Mouse (Mus musculus) lung, postnatal 0 days (tissue): ENCODE data around the gene Kcna7. TPM values are rescaled to one million over a fixed set of nuclear protein-coding genes. Genes with fewer than 3 reads are reported as not detected.

Source experiments
- ATAC-seq: fragments of 200-750 bp; cut with Nextera tagmentation; 2 replicates; pipeline ENCODE4 v1.8.0; 2017; ENCODE audit warnings: moderate library complexity
- DNase-seq: peaks from one replicate; pipeline ENCODE4 v3.0.0-alpha.2; 2016; ENCODE audit warnings: low spot score
- H3K27ac ChIP-seq: fragments of 300-500 bp; sonication (generic); 2 replicates; pipeline ENCODE4 v1.5.1; 2014; ENCODE audit warnings: antibody characterized with exemption, mild to moderate bottlenecking, low read length, mixed read lengths
- H3K27me3 ChIP-seq: fragments of 300-500 bp; sonication (generic); replicated peaks from 2 replicates; pipeline ENCODE4 v1.6.1; 2014; ENCODE audit warnings: low read length, mixed read lengths; ENCODE audit not compliant: insufficient read depth
- H3K36me3 ChIP-seq: fragments of 300-500 bp; sonication (generic); 2 replicates; pipeline ENCODE4 v1.6.1; 2014; ENCODE audit warnings: low read length, mixed read lengths; ENCODE audit not compliant: insufficient read depth
- H3K4me1 ChIP-seq: fragments of 300-500 bp; sonication (generic); 2 replicates; pipeline ENCODE4 v1.6.1; 2014; ENCODE audit warnings: antibody characterized with exemption, low read depth, low read length, mixed read lengths; ENCODE audit not compliant: insufficient read depth
- H3K4me2 ChIP-seq: fragments of 300-500 bp; sonication (generic); replicated peaks from 2 replicates; pipeline ENCODE4 v1.6.1; 2014; ENCODE audit warnings: low read depth, mild to moderate bottlenecking, low read length, moderate library complexity, mixed read lengths
- H3K4me3 ChIP-seq: fragments of 300-500 bp; sonication (generic); 2 replicates; pipeline ENCODE4 v1.5.1; 2014; ENCODE audit warnings: low read depth, low read length
- H3K9ac ChIP-seq: fragments of 300-500 bp; sonication (generic); replicated peaks from 2 replicates; pipeline ENCODE4 v1.6.1; 2014; ENCODE audit warnings: low read depth, mild to moderate bottlenecking
- H3K9me3 ChIP-seq: fragments of 300-500 bp; sonication (generic); 2 replicates; pipeline ENCODE4 v1.6.1; 2016; ENCODE audit warnings: low read length, mixed read lengths
- CTCF ChIP-seq: IDR thresholded peaks from 2 replicates; pipeline ENCODE4 v1.5.1; 2016; ENCODE audit warnings: antibody characterized with exemption, mild to moderate bottlenecking
- EP300 ChIP-seq: IDR thresholded peaks from 2 replicates; pipeline ENCODE4 v1.6.1; 2016; ENCODE audit warnings: antibody characterized with exemption, mild to moderate bottlenecking, control low read depth
- WGBS: fragments of 180-500 bp; shearing (Covaris S2); extraction: QIAGEN DNeasy Blood & Tissue Kit; methylation state at CpG from one replicate; pipeline ENCODE4 v1.1.7; 2014; 5-methylcytosine and 5-hydroxymethylcytosine counted together
- polyA plus RNA-seq: library from polyadenylated mRNA; unstranded; fragments of >200 nt; fragmentation: Nextera tagmentation; extraction: Ambion mirVana; gene quantifications from 2 replicates; pipeline ENCODE4 v1.2.1, GENCODE M21; 2015

Kcna7 gene
- polyA plus RNA-seq, 1 experiment from 2014 or later, result 0.16 TPM

DNA sequence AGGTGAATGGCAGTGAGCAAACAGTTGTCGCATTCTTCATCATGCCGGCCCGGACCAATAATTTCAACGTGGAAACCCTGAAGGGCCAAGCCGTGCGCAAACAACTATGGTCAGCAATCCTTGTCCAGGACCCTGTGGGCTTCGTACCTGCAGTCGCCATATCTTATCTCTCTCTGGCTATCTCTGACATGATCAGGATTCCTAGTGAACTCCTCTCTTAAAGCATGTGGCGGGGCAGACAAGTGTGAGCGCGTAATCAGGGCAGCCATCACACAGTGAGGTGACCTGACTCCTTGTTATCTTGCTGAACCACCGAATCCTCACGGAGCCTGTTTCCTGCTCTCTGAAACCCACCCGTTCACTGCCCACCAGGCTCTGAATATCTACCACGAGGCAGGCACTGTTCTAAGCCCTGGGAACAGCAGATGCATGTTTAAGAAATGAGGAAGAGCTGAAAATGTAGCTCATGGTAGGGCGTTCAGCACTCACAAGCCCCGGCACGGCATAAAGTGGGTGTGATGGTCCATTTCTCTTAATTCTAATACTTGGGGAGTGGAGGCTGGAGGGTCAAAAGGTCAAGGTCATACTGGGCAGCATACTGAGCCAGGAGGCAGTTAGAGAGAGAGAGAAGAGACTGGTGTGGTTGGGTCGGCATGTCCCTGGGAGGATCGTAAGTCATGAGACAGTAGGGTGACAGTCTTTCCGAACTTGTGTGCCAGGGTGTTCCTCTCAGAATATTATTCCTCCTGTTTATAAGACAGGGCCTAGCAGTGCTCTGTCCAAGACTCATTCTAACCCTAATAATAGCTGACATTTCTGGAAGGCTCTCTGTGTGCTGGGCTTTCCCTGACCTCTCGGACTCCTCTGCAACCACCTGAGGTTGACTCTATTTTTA lies 38.3 kb downstream of the Kcna7 start:
- ATAC-seq (no peak), DNase-seq (no peak)
- Histone ChIP-seq H3K4me3 (no peak overlapping the region), H3K4me1 (no peaks in the 10 kb centered on the region), H3K4me2 (no peak overlapping the region), H3K27me3 (no peaks in the 10 kb centered on the region), H3K36me3 (peaks cover 18% of the 10 kb centered on the region; the same call in 1 of the 2 replicates), H3K9me3 (no peaks in the 10 kb centered on the region), H3K9ac (no peak overlapping the region), H3K27ac (no peak overlapping the region)
- TF ChIP-seq CTCF, result no peak
- TF ChIP-seq EP300, result no peak
- WGBS, result 68% methylated on average over 22 of the region's 22 CpGs

DNA sequence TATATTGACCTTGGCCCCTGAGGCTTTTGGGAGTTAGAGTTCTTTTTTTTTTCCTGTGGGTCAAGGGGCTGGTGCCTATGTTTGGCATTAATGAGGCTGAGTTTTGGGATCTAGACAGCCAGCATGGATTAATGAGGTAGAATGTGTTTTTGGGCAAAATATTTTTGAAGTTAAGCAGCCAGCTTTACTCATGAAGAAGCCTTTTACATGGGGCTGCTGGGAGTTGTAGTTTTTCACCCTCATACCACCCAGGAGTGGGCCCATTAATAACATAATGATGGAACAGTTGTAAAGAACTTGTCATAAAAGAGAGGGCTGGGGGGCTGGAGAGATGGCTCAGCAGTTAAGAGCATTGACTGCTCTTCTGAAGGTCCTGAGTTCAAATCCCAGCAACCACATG lies 41.1 kb downstream of the Kcna7 start:
- DNase-seq, result no peak
- no peaks in the 10 kb centered on the region for H3K27me3 ChIP-seq
- no peak overlapping the region for H3K27ac ChIP-seq
- H3K4me1 ChIP-seq, result no peaks in the 10 kb centered on the region
- no peak overlapping the region for H3K4me3 ChIP-seq
- peaks cover 25% of the 10 kb centered on the region; the same call in 1 of the 2 replicates for H3K36me3 ChIP-seq
- no peaks in the 10 kb centered on the region for H3K9me3 ChIP-seq
- H3K9ac ChIP-seq, result no peak overlapping the region
- TF ChIP-seq EP300 (no peak), CTCF (no peak)
- no peak for ATAC-seq
- H3K4me2 ChIP-seq, result no peak overlapping the region

DNA sequence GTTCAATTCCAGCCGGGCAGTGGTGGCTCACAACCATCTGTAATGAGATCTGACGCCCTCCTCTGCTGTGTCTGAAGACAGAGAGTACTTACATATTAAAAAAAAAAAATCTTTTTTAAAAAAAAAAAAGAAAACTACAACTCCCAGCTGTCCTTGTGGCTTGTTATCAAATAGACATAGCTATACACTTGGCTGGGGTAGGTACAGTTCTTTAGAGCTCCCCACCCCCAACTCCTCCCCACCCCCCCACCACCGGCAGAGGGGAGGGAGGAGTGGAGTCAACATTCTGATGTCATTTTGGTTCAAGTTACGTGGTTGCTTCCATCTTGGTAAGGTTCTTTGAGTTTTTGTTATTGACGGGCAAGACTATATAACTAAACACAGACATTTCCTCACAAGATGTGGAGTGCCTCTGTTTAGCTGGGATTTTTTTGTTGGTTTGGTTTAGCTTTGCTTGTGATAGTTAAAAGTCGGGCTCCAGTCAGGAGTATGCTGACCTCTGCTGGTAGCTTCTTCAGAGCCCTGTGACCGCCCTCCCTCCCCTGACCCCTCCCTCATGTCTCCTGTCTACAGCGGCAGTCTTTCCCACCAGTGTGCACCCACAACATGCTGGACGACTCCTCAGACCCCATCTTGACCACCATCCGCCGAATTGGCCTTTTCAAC lies 42.0 kb downstream of the Kcna7 start:
- ATAC-seq, result peak; percentile 57
- no peak overlapping the region for H3K4me3 ChIP-seq
- peak; percentile 74 for DNase-seq
- no peak overlapping the region for H3K9ac ChIP-seq
- H3K27me3 ChIP-seq, result no peaks in the 10 kb centered on the region
- no peaks in the 10 kb centered on the region for H3K9me3 ChIP-seq
- no peak overlapping the region for H3K27ac ChIP-seq
- no peaks in the 10 kb centered on the region for H3K4me1 ChIP-seq
- WGBS, result 40% methylated on average over 11 of the region's 11 CpGs
- H3K36me3 ChIP-seq, result peaks cover 28% of the 10 kb centered on the region; the same call in 1 of the 2 replicates
- H3K4me2 ChIP-seq, result no peak overlapping the region
- TF ChIP-seq CTCF (peak; percentile 68), EP300 (no peak)

DNA sequence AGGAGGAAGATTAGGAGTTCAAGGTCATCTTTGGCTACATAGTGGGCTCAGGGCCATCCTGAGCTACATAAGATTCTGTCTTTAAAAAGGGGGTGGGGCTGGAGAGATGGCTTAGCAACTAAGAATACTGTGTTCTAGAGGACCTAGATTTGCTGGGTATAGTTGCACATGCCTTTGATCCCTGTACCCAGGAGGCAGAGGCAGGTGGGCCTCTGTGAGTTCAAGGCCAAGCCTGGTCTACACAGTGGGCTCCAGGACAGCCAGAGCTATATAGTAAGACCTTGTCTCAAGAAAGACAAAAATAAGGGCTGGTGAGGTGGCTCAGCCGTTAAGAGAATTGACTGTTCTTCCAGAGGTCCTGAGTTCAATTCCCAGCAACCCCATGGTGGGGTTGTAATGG lies 44.5 kb downstream of the Kcna7 start:
- Histone ChIP-seq H3K4me1 (no peaks in the 10 kb centered on the region), H3K9me3 (no peaks in the 10 kb centered on the region), H3K36me3 (peaks cover 28% of the 10 kb centered on the region; the same call in 1 of the 2 replicates), H3K27me3 (no peaks in the 10 kb centered on the region), H3K4me2 (no peak overlapping the region), H3K4me3 (no peak overlapping the region), H3K9ac (no peak overlapping the region), H3K27ac (no peak overlapping the region)
- ATAC-seq (no peak), DNase-seq (no peak)
- TF ChIP-seq EP300, result no peak
- no peak for TF ChIP-seq CTCF
- WGBS, result 86% methylated on average over 1 of the region's 1 CpGs

DNA sequence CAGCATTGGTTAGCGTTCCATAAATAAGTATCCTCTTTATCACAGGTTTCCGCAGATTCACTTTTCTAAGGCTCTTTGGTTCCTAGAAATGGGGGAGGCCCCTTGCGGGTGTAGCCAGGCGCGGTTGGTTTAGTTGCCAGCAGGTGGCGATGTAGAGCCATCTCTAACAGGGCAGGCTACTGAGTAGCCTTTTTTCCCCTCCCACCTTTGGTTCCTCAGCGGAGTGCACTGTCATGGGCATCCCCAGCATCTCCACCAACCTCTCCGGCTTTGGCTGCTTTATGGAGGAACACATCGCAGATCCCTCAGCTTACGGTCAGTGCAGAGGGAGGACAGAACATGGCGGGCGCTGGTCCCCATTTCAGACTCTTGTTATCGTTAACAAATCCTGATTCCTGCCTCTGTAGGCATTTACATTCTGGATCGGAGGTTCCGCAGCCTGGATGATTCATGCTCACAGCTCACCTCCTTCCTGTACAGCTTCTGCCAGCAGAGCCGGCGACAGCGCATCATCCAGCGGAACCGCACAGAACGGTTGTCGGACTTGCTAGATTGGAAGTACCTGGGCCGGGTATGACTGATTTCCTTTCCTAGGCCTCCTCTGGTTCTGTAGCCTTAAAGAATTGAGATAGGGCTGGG lies 46.0 kb downstream of the Kcna7 start:
- WGBS, result 57% methylated on average over 23 of the region's 23 CpGs
- peak; percentile 90 for DNase-seq
- Histone ChIP-seq H3K4me3 (no peak overlapping the region), H3K4me1 (no peaks in the 10 kb centered on the region), H3K27ac (no peak overlapping the region), H3K9ac (no peak overlapping the region), H3K27me3 (no peaks in the 10 kb centered on the region), H3K9me3 (no peaks in the 10 kb centered on the region), H3K4me2 (no peak overlapping the region), H3K36me3 (peaks cover 31% of the 10 kb centered on the region; the same call in 1 of the 2 replicates)
- TF ChIP-seq EP300 (no peak), CTCF (peak; percentile 86)
- ATAC-seq, result peak; percentile 78

DNA sequence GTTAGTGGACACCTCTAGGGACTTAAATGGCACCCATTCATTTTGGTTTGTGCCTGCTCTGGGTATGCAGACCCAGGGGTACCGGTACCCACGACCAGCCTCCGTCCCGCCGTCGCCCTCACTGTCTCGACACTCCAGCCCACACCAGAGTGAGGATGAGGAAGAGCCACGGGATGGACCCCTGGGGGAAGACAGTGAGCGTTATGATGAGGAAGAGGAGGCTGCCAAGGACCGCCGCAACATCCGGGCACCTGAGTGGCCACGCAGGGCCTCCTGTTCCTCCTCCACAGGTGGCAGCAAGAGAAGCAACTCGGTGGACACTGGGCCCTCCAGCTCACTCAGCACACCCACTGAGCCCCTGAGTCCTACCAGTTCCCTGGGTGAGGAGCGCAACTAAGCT lies 49.5 kb downstream of the Kcna7 start:
- TF ChIP-seq EP300 (no peak), CTCF (no peak)
- Histone ChIP-seq H3K4me1 (peaks cover 14% of the 10 kb centered on the region; the same call in 1 of the 2 replicates), H3K27me3 (no peaks in the 10 kb centered on the region), H3K4me2 (no peak overlapping the region), H3K27ac (no peak overlapping the region), H3K9ac (no peak overlapping the region), H3K4me3 (no peak overlapping the region), H3K36me3 (peaks cover 20% of the 10 kb centered on the region; the same call in 1 of the 2 replicates), H3K9me3 (no peaks in the 10 kb centered on the region)
- whole genome bisulfite sequencing, result 87% methylated on average over 15 of the region's 15 CpGs
- no peak for ATAC-seq
- DNase-seq, result no peak
